Mouse (Mus musculus): ENCODE results near the gene Nt5m. TPM values are rescaled to one million over a fixed set of nuclear protein-coding genes. Genes with fewer than 3 reads are reported as not detected.

Nt5m gene
- 57.5 and 63.4 TPM in 2 replicates for polyA plus RNA-seq (2012; rRNA removed)

- TF ChIP-seq CTCF (IDR thresholded peaks at IDR 0.05; ENCODE audit: borderline replicate concordance, extremely low read depth, insufficient read depth, insufficient read length): no peak
- TF ChIP-seq POLR2A (IDR thresholded peaks at IDR 0.05; ENCODE audit: borderline replicate concordance, extremely low read depth, insufficient read depth, insufficient read length, poor library complexity, severe bottlenecking): no peak; the same call in 1 of the 2 replicates
- peak; percentile 98 for DNase-seq (ENCODE audit: low read depth)
Observed at GRCm38 (mm10) chr11:59839008-59839458, at the start of gene Nt5m. Gene Nt5m (plus strand): TSS chr11:59839447.

DNA sequence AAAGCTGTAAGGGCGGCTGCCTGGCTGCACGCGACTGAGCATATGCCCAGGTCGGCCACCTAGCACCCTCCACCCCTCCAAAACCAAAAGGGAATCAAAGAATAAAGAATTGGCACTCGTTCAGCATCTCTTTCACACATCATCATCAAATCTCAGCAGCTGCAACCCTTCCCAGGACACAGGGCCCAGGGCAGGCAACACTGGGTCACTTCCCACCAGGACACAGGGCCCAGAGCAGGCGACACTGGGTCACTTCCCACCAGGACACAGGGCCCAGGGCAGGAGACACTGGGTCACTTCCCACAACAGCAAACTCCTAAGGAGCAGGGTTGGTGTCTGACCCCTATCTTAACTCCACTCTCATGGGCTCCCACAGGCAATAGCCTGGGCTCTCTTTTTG, 45.9 kb upstream of the Nt5m start:
- no peak for DNase-seq (ENCODE audit: low read depth)
- TF ChIP-seq POLR2A (IDR thresholded peaks at IDR 0.05; ENCODE audit: borderline replicate concordance, extremely low read depth, insufficient read depth, insufficient read length, poor library complexity, severe bottlenecking) (no peak), CTCF (IDR thresholded peaks at IDR 0.05; ENCODE audit: borderline replicate concordance, extremely low read depth, insufficient read depth, insufficient read length) (no peak)

GRCm38 (mm10) chr11:59800412-59800811, 38.8 kb upstream of the Nt5m start:
- no peak for DNase-seq (ENCODE audit: low read depth)
- TF ChIP-seq POLR2A (IDR thresholded peaks at IDR 0.05; ENCODE audit: borderline replicate concordance, extremely low read depth, insufficient read depth, insufficient read length, poor library complexity, severe bottlenecking): no peak
- TF ChIP-seq CTCF (IDR thresholded peaks at IDR 0.05; ENCODE audit: borderline replicate concordance, extremely low read depth, insufficient read depth, insufficient read length): no peak

DNA sequence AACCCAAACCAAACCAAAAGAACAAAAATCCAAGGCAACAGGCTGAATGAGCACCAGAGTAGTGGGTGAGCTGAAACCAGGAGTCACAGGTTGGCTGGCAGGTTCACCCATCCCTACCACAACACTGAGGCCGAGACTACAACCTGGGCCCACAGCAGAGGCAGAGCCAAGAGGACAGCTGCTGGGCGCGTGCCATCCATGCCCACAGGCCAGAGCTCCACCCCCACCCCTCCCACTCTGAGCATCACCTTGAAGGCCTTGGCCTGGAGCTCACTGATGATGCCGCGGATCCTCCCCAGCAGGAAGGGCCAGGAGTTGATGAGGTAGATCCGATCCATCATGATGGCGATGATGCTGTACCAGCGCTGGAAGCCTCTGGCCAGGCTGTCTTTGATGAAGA, 37.4 kb upstream of the Nt5m start:
- DNase-seq (ENCODE audit: low read depth): no peak
- TF ChIP-seq POLR2A (IDR thresholded peaks at IDR 0.05; ENCODE audit: borderline replicate concordance, extremely low read depth, insufficient read depth, insufficient read length, poor library complexity, severe bottlenecking) (no peak), CTCF (IDR thresholded peaks at IDR 0.05; ENCODE audit: borderline replicate concordance, extremely low read depth, insufficient read depth, insufficient read length) (no peak)

- DNase-seq (ENCODE audit: low read depth): no peak
- no peak for TF ChIP-seq CTCF (IDR thresholded peaks at IDR 0.05; ENCODE audit: borderline replicate concordance, extremely low read depth, insufficient read depth, insufficient read length)
- TF ChIP-seq POLR2A (IDR thresholded peaks at IDR 0.05; ENCODE audit: borderline replicate concordance, extremely low read depth, insufficient read depth, insufficient read length, poor library complexity, severe bottlenecking): no peak
Observed at GRCm38 (mm10) chr11:59803516-59803915, 35.7 kb upstream of the Nt5m start.

GRCm38 (mm10) chr11:59804409-59805110, 34.7 kb upstream of the Nt5m start:
- DNase-seq (ENCODE audit: low read depth): no peak
- TF ChIP-seq CTCF (IDR thresholded peaks at IDR 0.05; ENCODE audit: borderline replicate concordance, extremely low read depth, insufficient read depth, insufficient read length): no peak

GRCm38 (mm10) chr11:59805256-59805655, 34.0 kb upstream of the Nt5m start:
- no peak for DNase-seq (ENCODE audit: low read depth)
- TF ChIP-seq POLR2A (IDR thresholded peaks at IDR 0.05; ENCODE audit: borderline replicate concordance, extremely low read depth, insufficient read depth, insufficient read length, poor library complexity, severe bottlenecking) (no peak), CTCF (IDR thresholded peaks at IDR 0.05; ENCODE audit: borderline replicate concordance, extremely low read depth, insufficient read depth, insufficient read length) (no peak)

- no peak for DNase-seq (ENCODE audit: low read depth)
- TF ChIP-seq POLR2A (IDR thresholded peaks at IDR 0.05; ENCODE audit: borderline replicate concordance, extremely low read depth, insufficient read depth, insufficient read length, poor library complexity, severe bottlenecking) (no peak), CTCF (IDR thresholded peaks at IDR 0.05; ENCODE audit: borderline replicate concordance, extremely low read depth, insufficient read depth, insufficient read length) (no peak)
Observed at GRCm38 (mm10) chr11:59805656-59806055, 33.6 kb upstream of the Nt5m start.

DNA sequence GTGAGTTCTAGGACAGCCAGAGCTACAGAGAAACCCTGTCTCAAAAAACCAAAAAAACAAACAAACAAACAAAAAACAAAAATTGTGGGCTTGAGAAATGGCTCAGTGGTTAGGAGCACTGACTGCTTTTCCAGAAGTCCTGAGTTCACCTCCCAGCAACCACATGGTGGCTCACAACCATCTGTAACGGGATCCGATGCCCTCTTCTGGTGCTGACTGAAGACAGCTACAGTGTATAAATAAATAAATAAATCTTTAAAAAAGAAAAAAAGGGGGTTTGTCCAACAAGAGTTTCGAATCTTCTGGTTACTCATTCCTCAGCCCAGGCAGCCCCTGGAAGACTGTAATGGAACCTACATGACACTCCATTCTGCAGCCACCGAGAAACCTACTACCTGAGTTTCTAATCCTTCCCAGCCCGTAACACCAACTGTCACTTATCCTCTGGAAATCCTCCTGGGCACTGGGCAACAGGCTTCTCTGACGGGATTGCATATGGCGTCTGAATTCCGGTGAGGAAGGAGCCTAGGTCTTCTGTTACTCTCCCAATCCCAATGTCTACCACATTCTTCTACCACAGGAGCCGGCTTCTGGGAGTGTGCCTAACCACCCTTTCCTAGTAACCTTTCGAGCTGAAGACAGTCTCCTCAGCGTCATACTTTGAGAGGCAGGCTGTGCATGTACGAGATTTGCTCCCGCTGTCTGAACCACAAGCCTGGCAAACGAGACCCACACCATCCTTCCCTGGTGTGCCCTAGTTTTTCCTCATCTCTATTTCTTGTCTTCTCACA, 30.9 kb upstream of the Nt5m start:
- TF ChIP-seq POLR2A (IDR thresholded peaks at IDR 0.05; ENCODE audit: borderline replicate concordance, extremely low read depth, insufficient read depth, insufficient read length, poor library complexity, severe bottlenecking) (no peak), CTCF (IDR thresholded peaks at IDR 0.05; ENCODE audit: borderline replicate concordance, extremely low read depth, insufficient read depth, insufficient read length) (peak; percentile 8; the same call in 1 of the 2 replicates)
- peak; percentile 19 for DNase-seq (ENCODE audit: low read depth)

DNA sequence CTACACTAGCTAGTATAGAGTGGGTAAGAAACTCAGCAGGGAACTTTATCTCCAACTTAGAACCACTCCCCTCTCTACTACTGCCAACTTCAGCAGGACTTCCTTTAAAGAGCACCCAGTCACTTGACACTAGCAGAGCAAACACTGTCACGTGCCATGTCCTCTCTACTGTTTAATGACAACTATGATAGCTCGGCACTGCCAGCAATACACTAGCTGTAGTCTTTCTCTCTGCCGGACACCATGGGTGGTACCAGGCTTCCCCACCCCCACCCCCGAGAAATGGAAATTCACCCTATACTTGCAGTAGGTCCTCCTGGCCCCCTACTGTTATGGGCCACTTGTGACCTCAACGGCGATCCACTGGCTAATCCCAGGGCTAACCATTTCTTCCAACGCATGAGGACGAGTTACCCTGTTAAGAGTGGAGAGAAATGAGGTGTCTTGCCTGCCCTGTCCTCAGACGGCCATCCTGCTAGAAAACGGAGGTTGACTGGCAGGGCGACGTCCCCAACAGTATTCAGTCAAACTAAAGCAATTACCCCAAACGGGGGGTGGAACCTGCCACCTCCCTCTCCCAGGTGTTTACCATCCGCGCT, 30.1 kb upstream of the Nt5m start:
- peak; percentile 32 for DNase-seq (ENCODE audit: low read depth)

GRCm38 (mm10) chr11:59809670-59810474, 29.4 kb upstream of the Nt5m start, which contains the start of gene Flcn:
Gene Flcn (minus strand): TSS chr11:59810016.
- peak; percentile 66; the same call in 1 of the 2 replicates for TF ChIP-seq POLR2A (IDR thresholded peaks at IDR 0.05; ENCODE audit: borderline replicate concordance, extremely low read depth, insufficient read depth, insufficient read length, poor library complexity, severe bottlenecking)
- TF ChIP-seq CTCF (IDR thresholded peaks at IDR 0.05; ENCODE audit: borderline replicate concordance, extremely low read depth, insufficient read depth, insufficient read length): no peak
- peak; percentile 96 for DNase-seq (ENCODE audit: low read depth)

More for the DNA sequence above, 30.1 kb upstream of the Nt5m start:
- TF ChIP-seq CTCF (IDR thresholded peaks at IDR 0.05; ENCODE audit: borderline replicate concordance, extremely low read depth, insufficient read depth, insufficient read length) (no peak), POLR2A (IDR thresholded peaks at IDR 0.05; ENCODE audit: borderline replicate concordance, extremely low read depth, insufficient read depth, insufficient read length, poor library complexity, severe bottlenecking) (no peak)
